Mouse (Mus musculus): ENCODE data around the gene Irak3. TPM values are rescaled to one million over a fixed set of nuclear protein-coding genes. Genes with fewer than 3 reads are reported as not detected.

Irak3 gene
- polyA plus RNA-seq, 1 experiment from 2014 or later, result 0.33 TPM

GRCm38 (mm10) chr10:120209539-120209925 is 7.6 kb upstream of the Irak3 start:
- Histone ChIP-seq H3K27ac (ENCODE audit: low read length) (no peak overlapping the region), H3K9me3 (replicated peaks; ENCODE audit: control insufficient read depth, low read length, poor library complexity, severe bottlenecking) (no peaks in the 10 kb centered on the region), H3K4me1 (ENCODE audit: control insufficient read depth, insufficient read depth, low read length) (peaks cover 8% of the 10 kb centered on the region), H3K27me3 (ENCODE audit: control insufficient read depth, insufficient read depth, low read depth, low read length) (no peaks in the 10 kb centered on the region), H3K4me3 (ENCODE audit: low read depth, low read length) (peak overlapping the region; percentile 70), H3K9ac (ENCODE audit: low read depth, low read length) (no peak overlapping the region), H3K4me2 (ENCODE audit: low read length) (peak overlapping the region; percentile 60), H3K36me3 (ENCODE audit: control insufficient read depth, insufficient read depth, low read length) (no peaks in the 10 kb centered on the region)
- ATAC-seq, result no peak
- 75% methylated on average over 6 of the region's 6 CpGs for WGBS

GRCm38 (mm10) chr10:120208575-120209538 is 6.9 kb upstream of the Irak3 start:
- H3K27ac ChIP-seq (ENCODE audit: low read length), result no peak overlapping the region
- H3K36me3 ChIP-seq (ENCODE audit: control insufficient read depth, insufficient read depth, low read length), result no peaks in the 10 kb centered on the region
- peaks cover 8% of the 10 kb centered on the region for H3K4me1 ChIP-seq (ENCODE audit: control insufficient read depth, insufficient read depth, low read length)
- peak overlapping the region; percentile 75 for H3K9ac ChIP-seq (ENCODE audit: low read depth, low read length)
- peak; percentile 95 for ATAC-seq
- 3% methylated on average over 53 of the region's 53 CpGs for WGBS
- H3K4me3 ChIP-seq (ENCODE audit: low read depth, low read length), result peak overlapping the region; percentile 70
- H3K4me2 ChIP-seq (ENCODE audit: low read length), result peak overlapping the region; percentile 60
- H3K9me3 ChIP-seq (replicated peaks; ENCODE audit: control insufficient read depth, low read length, poor library complexity, severe bottlenecking), result no peaks in the 10 kb centered on the region
- no peaks in the 10 kb centered on the region for H3K27me3 ChIP-seq (ENCODE audit: control insufficient read depth, insufficient read depth, low read depth, low read length)

- Histone ChIP-seq H3K9me3 (replicated peaks; ENCODE audit: control insufficient read depth, low read length, poor library complexity, severe bottlenecking) (no peaks in the 10 kb centered on the region), H3K36me3 (ENCODE audit: control insufficient read depth, insufficient read depth, low read length) (no peaks in the 10 kb centered on the region), H3K27ac (ENCODE audit: low read length) (no peak overlapping the region), H3K4me1 (ENCODE audit: control insufficient read depth, insufficient read depth, low read length) (peaks cover 8% of the 10 kb centered on the region), H3K4me2 (ENCODE audit: low read length) (no peak overlapping the region), H3K9ac (ENCODE audit: low read depth, low read length) (no peak overlapping the region), H3K27me3 (ENCODE audit: control insufficient read depth, insufficient read depth, low read depth, low read length) (no peaks in the 10 kb centered on the region), H3K4me3 (ENCODE audit: low read depth, low read length) (no peak overlapping the region)
- 88% methylated on average over 8 of the region's 8 CpGs for WGBS
- no peak for ATAC-seq
These were observed 6.1 kb upstream of the Irak3 start for GRCm38 (mm10) chr10:120208015-120208414.

DNA sequence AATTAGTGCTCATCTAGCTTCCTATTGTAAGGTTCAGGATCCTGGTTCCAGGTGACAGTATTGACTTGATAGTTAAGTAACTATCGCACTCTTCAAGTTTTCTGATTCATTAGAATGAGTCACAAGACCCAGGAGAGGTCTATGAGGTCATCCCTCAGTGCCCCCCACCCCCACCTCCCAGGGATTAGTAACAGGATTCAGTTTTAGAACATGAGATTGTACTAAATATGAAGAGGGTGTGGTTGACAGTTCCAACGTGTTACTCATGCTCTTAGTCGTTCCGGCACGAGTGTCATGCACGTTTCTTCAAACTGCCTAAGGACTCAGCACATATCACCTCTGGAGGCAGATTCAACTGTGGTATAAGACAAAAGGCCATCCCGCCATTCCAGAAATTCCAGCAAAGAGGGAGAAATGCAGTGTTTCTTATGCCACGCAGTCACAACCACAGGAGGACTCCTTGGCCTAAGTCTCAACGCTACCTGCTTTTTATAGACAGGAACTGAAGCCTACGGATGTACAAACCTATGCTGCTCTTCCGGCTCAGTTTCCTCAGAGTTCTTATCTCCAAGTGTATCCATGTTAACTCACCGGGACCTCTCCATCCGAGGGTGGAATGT is 2.8 kb upstream of the Irak3 start:
- peaks cover 8% of the 10 kb centered on the region for H3K4me1 ChIP-seq (ENCODE audit: control insufficient read depth, insufficient read depth, low read length)
- WGBS, result 89% methylated on average over 13 of the region's 13 CpGs
- no peaks in the 10 kb centered on the region for H3K36me3 ChIP-seq (ENCODE audit: control insufficient read depth, insufficient read depth, low read length)
- H3K9ac ChIP-seq (ENCODE audit: low read depth, low read length), result no peak overlapping the region
- H3K27ac ChIP-seq (ENCODE audit: low read length), result no peak overlapping the region
- no peak overlapping the region for H3K4me3 ChIP-seq (ENCODE audit: low read depth, low read length)
- no peak overlapping the region for H3K4me2 ChIP-seq (ENCODE audit: low read length)
- peaks cover 8% of the 10 kb centered on the region for H3K27me3 ChIP-seq (ENCODE audit: control insufficient read depth, insufficient read depth, low read depth, low read length)
- H3K9me3 ChIP-seq (replicated peaks; ENCODE audit: control insufficient read depth, low read length, poor library complexity, severe bottlenecking), result no peaks in the 10 kb centered on the region
- no peak for ATAC-seq

DNA sequence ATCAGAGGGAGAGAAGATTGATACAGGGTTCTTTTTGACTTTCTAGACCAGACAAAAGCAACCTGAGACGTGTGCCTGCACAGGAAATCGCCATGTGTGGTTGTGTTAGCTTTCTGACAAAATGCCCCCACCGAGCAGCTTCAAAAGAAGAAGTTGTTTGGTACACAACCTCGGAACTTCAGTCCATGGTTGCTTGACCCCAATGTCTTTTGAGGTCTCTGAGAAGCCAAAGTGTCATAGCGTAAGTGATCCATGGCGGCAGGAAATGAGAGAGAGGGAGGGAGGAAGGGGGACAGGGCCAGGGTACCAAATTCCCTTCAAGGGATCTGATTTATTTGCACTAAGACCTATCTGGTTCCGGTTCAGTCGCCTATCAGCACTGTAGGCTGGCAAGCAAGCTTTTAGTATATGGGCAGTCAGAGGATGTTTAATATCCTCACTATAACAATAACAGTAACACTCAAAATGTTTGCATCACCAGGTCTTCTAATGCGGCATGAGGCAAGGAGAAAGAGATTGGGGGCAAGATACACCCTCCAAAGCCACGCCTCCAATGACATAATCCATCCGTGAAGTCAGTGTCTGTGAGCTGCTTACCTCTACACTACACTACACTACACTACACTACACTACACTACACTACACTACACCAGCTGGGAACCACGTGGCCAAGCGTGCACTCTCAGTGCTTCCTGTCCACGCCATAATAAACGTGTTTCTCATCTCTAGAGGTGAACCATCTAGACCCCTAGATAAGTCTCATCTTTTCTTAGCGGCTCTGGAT is 729 bp upstream of the Irak3 start:
- Histone ChIP-seq H3K4me3 (ENCODE audit: low read depth, low read length) (no peak overlapping the region), H3K4me2 (ENCODE audit: low read length) (no peak overlapping the region; the same call in 1 of the 2 replicates), H3K4me1 (ENCODE audit: control insufficient read depth, insufficient read depth, low read length) (peaks cover 5% of the 10 kb centered on the region; the same call in 1 of the 2 replicates), H3K9ac (ENCODE audit: low read depth, low read length) (no peak overlapping the region), H3K27ac (ENCODE audit: low read length) (no peak overlapping the region), H3K9me3 (replicated peaks; ENCODE audit: control insufficient read depth, low read length, poor library complexity, severe bottlenecking) (no peaks in the 10 kb centered on the region), H3K27me3 (ENCODE audit: control insufficient read depth, insufficient read depth, low read depth, low read length) (peaks cover 8% of the 10 kb centered on the region), H3K36me3 (ENCODE audit: control insufficient read depth, insufficient read depth, low read length) (no peaks in the 10 kb centered on the region)
- WGBS, result 77% methylated on average over 16 of the region's 16 CpGs
- ATAC-seq, result no peak

DNA sequence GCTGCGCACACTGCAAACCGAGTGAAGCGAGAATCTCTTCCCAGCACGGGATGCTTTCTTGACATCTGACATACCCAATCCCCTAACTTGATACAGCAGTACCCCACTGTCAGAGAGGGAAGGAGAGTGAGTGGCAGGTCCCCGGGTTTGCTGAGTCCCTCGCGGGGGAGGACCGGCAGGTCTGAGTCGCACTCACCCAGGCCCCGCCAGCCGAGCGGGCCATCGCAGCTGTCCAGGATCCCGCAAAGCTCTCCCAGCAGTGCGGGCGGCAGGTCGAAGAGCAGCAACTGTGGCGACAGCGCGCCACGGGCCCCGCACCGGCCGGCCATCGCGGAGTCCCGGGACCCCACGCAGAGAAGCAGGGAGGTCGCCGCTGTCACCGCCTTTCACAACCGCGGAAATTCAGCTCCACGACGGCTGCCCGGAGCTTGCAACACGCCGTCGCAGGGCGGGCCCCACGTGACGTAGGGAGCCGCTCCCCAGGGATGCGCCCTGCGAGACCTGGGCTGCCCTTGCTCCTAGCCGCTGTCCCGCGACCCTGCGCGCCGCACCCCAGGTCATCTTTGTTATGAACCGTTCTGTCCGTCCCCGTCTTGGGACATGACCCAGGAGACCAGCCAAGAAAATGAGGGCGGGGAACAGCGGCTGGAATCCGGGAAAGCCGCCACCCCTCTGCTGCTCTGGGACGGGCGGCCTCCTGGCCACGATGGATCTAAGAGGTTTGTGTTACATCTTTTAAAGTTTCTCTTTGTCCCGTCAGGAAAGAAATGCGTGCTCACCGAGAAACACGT is 604 bp downstream of the Irak3 start, which contains the start of gene Tmbim4:
TSS of gene Tmbim4 (plus strand) at position 460 of the 791 bp plus-strand sequence.
- H3K4me3 ChIP-seq (ENCODE audit: low read depth, low read length), result peak within 1 kb of the TSS; percentile 44
- H3K27ac ChIP-seq (ENCODE audit: low read length), result no peak within 1 kb of the TSS
- H3K4me1 ChIP-seq (ENCODE audit: control insufficient read depth, insufficient read depth, low read length), result peaks cover 5% of the 10 kb centered on the region; the same call in 1 of the 2 replicates
- H3K4me2 ChIP-seq (ENCODE audit: low read length), result peak within 1 kb of the TSS; percentile 71
- 1% methylated on average over 65 of the region's 65 CpGs for WGBS
- no peaks in the 10 kb centered on the region for H3K9me3 ChIP-seq (replicated peaks; ENCODE audit: control insufficient read depth, low read length, poor library complexity, severe bottlenecking)
- ATAC-seq, result no peak
- H3K36me3 ChIP-seq (ENCODE audit: control insufficient read depth, insufficient read depth, low read length), result no peaks in the 10 kb centered on the region
- H3K27me3 ChIP-seq (ENCODE audit: control insufficient read depth, insufficient read depth, low read depth, low read length), result peaks cover 8% of the 10 kb centered on the region
- H3K9ac ChIP-seq (ENCODE audit: low read depth, low read length), result peak within 1 kb of the TSS; percentile 30

DNA sequence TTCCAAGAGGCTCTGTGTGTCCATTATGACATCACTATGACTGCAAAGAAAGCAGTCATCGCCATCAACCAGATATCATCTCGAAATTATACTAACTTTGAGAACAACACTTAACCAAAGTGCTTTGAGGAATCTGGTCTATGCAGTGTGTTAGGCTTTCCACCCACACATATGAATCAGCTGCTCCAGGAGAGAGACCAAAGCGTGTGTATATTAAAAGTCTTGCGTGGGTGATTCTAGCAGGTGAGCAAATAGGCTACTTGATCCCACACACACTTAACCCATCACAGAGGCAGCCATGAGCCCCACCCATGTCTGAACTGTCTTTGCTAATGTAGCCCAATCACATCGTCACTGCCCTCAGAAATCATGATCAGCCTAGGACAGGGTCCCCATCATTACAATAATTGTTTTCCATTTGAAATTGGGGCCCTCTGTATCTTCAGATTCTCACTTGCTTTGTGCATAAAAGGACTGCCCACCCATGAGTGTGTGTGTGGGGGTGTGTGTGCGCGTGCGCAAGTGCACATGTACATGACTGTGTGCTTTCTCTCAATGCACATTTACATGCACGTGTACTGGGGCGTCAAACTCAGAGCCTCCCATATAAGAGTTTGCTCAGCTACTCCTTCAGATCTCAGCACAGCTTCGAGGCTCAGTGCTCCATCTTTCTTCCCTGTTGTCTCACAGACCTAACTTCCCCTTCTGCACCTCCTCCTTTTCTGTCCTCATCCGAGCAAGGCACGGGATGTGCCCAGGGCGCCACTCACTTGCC is 4.7 kb downstream of the Irak3 start:
- 83% methylated on average over 14 of the region's 14 CpGs for WGBS
- Histone ChIP-seq H3K27me3 (ENCODE audit: control insufficient read depth, insufficient read depth, low read depth, low read length) (peaks cover 4% of the 10 kb centered on the region; the same call in 1 of the 2 replicates), H3K4me1 (ENCODE audit: control insufficient read depth, insufficient read depth, low read length) (peaks cover 5% of the 10 kb centered on the region; the same call in 1 of the 2 replicates), H3K36me3 (ENCODE audit: control insufficient read depth, insufficient read depth, low read length) (no peaks in the 10 kb centered on the region), H3K9ac (ENCODE audit: low read depth, low read length) (no peak overlapping the region), H3K4me2 (ENCODE audit: low read length) (no peak overlapping the region), H3K4me3 (ENCODE audit: low read depth, low read length) (no peak overlapping the region), H3K27ac (ENCODE audit: low read length) (no peak overlapping the region), H3K9me3 (replicated peaks; ENCODE audit: control insufficient read depth, low read length, poor library complexity, severe bottlenecking) (no peaks in the 10 kb centered on the region)
- ATAC-seq, result no peak

DNA sequence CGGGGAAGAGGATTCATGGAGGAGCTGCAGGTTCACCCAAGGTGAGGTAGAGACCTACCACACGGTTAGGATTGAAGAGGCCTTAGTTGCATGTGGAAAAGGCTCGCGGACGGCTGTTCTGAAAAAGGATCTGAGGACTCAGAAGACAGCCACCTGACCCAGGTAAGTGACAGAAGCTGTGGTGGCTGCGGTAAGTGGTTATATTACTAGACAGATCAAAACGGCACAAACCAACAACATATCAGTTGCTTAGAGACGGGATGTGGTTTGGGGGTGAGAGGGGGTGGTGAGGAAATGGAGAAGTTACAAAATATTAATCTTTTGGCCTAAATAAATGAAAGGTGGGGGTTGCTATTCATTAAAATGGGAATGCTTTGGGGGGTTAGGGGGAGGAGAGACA is 8.7 kb downstream of the Irak3 start:
- Histone ChIP-seq H3K4me3 (ENCODE audit: low read depth, low read length) (no peak overlapping the region), H3K9ac (ENCODE audit: low read depth, low read length) (no peak overlapping the region), H3K27me3 (ENCODE audit: control insufficient read depth, insufficient read depth, low read depth, low read length) (no peaks in the 10 kb centered on the region), H3K9me3 (replicated peaks; ENCODE audit: control insufficient read depth, low read length, poor library complexity, severe bottlenecking) (no peaks in the 10 kb centered on the region), H3K4me1 (ENCODE audit: control insufficient read depth, insufficient read depth, low read length) (no peaks in the 10 kb centered on the region), H3K27ac (ENCODE audit: low read length) (no peak overlapping the region), H3K4me2 (ENCODE audit: low read length) (no peak overlapping the region), H3K36me3 (ENCODE audit: control insufficient read depth, insufficient read depth, low read length) (no peaks in the 10 kb centered on the region)
- ATAC-seq, result no peak
- 94% methylated on average over 8 of the region's 8 CpGs for WGBS

All from midbrain, embryonic 16.5 days (tissue).